Mouse (Mus musculus): ENCODE measurements around the gene Plp1.

The Plp1 gene

GRCm38 (mm10) chrX:136822371-136822770 lies at the start of gene Plp1:
Gene Plp1 (plus strand): TSS chrX:136822671.
- no peak for DNase-seq (ENCODE audit: low read depth, low spot score)

DNA sequence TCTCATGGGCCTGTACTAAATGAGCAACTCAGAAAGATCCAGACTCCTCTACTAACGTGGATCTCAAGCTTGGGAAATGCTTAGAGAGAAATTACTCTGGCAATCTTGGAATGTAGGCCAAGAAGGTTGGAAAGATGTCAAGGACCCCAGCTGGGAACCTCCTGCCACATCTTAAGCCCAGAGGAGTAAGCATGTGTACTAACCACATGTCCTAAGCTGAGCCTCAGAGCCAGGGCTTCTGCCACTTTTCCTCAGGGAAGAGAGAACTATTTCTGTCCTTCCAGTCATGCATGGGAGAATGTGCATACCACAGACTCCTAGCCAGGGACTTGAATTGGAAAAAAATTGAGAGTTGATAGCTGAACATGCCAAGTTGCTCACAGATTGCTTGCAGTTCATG lies 49.4 kb upstream of the Plp1 start:
- no peak for DNase-seq (ENCODE audit: low read depth, low spot score)

- DNase-seq (ENCODE audit: low read depth, low spot score): no peak
Measured at GRCm38 (mm10) chrX:136778046-136778445, 44.4 kb upstream of the Plp1 start.

- DNase-seq (ENCODE audit: low read depth, low spot score): no peak
Measured at GRCm38 (mm10) chrX:136779262-136779661, 43.2 kb upstream of the Plp1 start.

DNA sequence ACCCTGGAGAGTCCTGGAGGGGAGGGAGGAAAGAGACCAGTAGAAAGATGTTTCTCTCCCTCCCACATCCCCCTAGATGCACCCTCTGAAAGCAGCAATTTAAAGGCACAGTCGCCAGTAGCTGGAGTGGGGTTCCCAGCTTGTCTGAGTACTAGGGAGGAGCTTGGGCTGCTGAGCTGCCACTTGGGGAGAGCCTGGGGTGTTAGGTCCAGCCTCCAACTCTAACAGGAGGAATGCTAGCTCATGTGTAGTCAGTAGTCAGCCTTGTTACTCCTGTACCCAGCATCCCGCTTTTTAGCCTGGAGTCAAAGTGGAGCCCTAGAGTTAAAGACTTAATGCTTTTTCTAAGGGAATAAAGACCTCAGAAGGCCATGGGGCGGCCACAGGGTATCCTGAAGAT lies 42.4 kb upstream of the Plp1 start, which contains the start of gene Glra4:
Gene Glra4 (minus strand): TSS at position 101 of the 400 bp plus-strand sequence.
- DNase-seq (ENCODE audit: low read depth, low spot score): no peak

DNA sequence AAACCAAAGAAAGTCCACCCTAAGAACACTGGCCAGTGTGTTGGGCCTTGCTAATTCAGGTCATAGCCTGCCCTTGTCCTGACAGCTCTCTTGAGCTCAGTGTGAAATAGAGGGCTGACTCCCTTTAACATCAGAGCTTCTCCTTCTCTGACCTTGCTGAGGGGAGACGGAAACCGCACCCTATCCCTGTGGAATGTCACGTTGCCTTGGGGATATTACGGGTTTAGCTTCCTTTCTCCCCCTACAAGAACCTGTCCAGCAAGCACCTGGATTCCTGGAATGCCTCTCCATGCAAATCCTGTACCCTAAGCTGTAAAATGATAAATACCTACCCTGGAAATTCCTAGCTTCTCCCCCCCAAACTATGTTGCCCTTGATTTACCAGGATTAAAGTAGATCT lies 33.0 kb upstream of the Plp1 start:
- peak; percentile 81 for DNase-seq (ENCODE audit: low read depth, low spot score)

DNA sequence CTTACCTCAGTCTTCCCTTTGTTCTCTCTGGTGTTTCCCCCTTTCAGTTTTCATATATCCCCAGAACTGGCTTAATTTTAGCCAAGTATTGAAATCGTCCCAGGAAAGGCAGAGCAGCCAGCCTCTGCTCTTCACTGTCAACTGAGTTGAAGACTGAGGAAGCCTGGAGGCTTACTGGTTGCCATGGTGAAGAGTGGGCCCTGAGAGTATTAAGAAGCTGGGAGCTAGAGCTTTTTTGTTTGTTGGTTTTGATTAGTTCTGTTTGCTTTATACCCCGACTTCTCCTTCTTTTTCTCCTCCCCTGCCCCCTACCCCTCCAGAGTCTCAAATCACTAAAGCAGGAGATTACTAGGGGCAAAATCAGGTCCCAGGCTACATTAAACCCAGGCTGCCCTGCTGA lies 25.2 kb upstream of the Plp1 start:
- DNase-seq (ENCODE audit: low read depth, low spot score): no peak

DNA sequence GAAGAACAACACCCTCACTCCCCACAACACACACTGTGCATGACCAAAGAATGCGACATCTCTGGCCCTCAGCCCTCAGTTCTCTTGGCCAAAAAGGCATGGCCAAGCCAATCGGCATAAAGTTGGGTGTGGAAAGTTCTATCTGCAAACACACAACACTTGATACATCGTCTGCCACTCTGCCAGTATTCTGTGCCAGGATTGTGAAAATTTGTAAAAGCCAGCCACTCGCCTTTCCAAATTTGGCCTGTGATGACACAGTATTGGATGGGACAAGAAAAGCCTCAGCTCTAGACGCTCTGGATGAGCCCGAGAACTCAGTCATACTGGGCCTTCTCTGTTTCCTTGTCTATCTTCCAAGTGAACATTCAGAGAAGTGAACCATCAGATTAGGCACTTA lies 2.7 kb upstream of the Plp1 start:
- DNase-seq (ENCODE audit: low read depth, low spot score): no peak

GRCm38 (mm10) chrX:136820250-136820649 lies 2.2 kb upstream of the Plp1 start:
- peak; percentile 72 for DNase-seq (ENCODE audit: low read depth, low spot score)

DNA sequence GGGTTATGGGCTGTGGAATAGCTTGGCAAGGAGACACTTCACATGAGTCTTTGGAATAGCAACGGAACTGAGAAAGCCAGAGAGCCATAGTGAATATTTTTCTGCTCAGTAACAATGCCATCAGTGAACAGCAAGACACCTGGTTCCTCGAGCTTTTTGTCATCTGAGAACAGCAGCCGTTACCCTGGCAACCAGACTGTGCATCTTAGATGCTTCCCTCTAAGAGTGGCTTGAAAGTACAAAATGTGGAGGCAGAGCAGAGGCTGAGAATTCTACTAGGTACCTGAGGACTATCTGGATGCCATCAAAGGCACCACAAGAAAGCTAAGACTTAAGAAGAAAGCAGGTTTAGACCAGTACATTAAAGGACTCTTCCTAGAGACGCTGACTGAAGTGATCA lies 2.5 kb downstream of the Plp1 start:
- DNase-seq (ENCODE audit: low read depth, low spot score): no peak

DNA sequence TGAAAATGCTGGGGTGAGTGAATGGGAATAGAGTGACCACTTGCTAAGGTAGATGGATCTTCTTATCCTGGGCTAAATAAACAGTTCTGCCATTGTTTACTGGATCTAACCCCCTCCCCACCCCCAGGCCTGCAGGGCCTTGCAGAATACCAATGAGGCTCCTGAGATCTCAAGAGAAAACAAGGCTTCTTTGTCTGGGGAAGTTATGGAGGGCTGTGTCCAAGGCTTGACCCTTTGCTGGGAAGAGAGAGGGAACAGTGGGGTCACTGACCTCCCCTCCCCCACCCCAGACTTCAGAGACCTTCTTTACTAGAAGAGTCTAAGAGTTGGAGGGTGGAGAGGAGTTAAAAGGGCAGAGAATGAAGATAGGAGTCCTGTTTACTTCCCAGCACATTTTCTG lies 6.1 kb downstream of the Plp1 start:
- DNase-seq (ENCODE audit: low read depth, low spot score): no peak

GRCm38 (mm10) chrX:136850300-136850699 lies 27.8 kb downstream of the Plp1 start:
- peak; percentile 53 for DNase-seq (ENCODE audit: low read depth, low spot score)

GRCm38 (mm10) chrX:136868061-136869040 lies 45.9 kb downstream of the Plp1 start, which contains the start of gene Rab9b:
Gene Rab9b (minus strand): TSS chrX:136868755.
- peak; percentile 48 for DNase-seq (ENCODE audit: low read depth, low spot score)
